Mouse (Mus musculus): ENCODE data around the gene Btbd3. TPM values are rescaled to one million over a fixed set of nuclear protein-coding genes. Genes with fewer than 3 reads are reported as not detected.
"Not testable (repeated sequence)": the region's sequence is repeated elsewhere in the genome, so short reads cannot be mapped to it uniquely, and the experiment has no call there.

The Btbd3 gene
- polyA plus RNA-seq, 1 experiment from 2014 or later, result 1.5 TPM

- H3K4me3 ChIP-seq (replicated peaks), result no peak overlapping the region
- H3K4me1 ChIP-seq (replicated peaks), result no peaks in the 10 kb centered on the region
- H3K4me2 ChIP-seq, result no peak overlapping the region
- ATAC-seq (ENCODE audit: insufficient read depth), result no peak
- H3K9me3 ChIP-seq (replicated peaks), result no peaks in the 10 kb centered on the region
- no peaks in the 10 kb centered on the region for H3K36me3 ChIP-seq (replicated peaks)
- H3K27me3 ChIP-seq, result no peaks in the 10 kb centered on the region
- H3K9ac ChIP-seq, result no peak overlapping the region
- WGBS (ENCODE audit: insufficient replicate concordance), result 52% methylated on average over 16 of the region's 16 CpGs
- no peak overlapping the region for H3K27ac ChIP-seq (replicated peaks)
These were observed 66.1 kb downstream of the Btbd3 start for GRCm38 (mm10) chr2:138322270-138323114.

- no peak for ATAC-seq (ENCODE audit: insufficient read depth)
These were observed 70.0 kb downstream of the Btbd3 start for GRCm38 (mm10) chr2:138326367-138326766.

DNA sequence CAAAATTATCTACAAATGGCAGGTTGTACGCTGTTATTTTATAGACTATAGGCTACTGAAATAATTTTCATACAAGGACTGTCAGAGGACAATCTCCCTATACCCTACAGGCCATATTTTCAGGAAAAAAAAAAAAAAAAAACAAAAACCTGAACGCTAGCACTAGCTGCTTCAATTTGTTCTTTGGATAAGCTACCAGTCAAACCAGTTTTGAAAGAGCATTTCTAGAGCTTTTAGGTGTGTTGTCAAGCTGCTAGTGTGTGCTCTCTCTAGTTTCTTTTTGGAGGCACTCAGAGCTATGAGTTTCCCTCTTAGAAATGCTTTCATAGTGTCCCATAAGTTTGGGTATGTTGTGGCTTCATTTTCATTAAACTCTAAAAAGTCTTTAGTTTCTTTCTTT is 77.8 kb downstream of the Btbd3 start:
- not testable (repeated sequence) for H3K36me3 ChIP-seq (replicated peaks); H3K9ac ChIP-seq; H3K4me2 ChIP-seq; H3K9me3 ChIP-seq (replicated peaks); H3K4me3 ChIP-seq (replicated peaks); ATAC-seq (ENCODE audit: insufficient read depth); H3K4me1 ChIP-seq (replicated peaks); H3K27me3 ChIP-seq; H3K27ac ChIP-seq (replicated peaks)
- WGBS (ENCODE audit: insufficient replicate concordance), result 54% methylated on average over 2 of the region's 2 CpGs

More at GRCm38 (mm10) chr2:138326367-138326766, 70.0 kb downstream of the Btbd3 start:
- no peak overlapping the region for H3K9ac ChIP-seq
- no peak overlapping the region for H3K4me3 ChIP-seq (replicated peaks)
- H3K36me3 ChIP-seq (replicated peaks), result no peaks in the 10 kb centered on the region
- 60% methylated on average over 4 of the region's 4 CpGs for WGBS (ENCODE audit: insufficient replicate concordance)
- no peaks in the 10 kb centered on the region for H3K4me1 ChIP-seq (replicated peaks)
- H3K9me3 ChIP-seq (replicated peaks), result no peaks in the 10 kb centered on the region
- H3K27ac ChIP-seq (replicated peaks), result no peak overlapping the region
- H3K27me3 ChIP-seq, result no peaks in the 10 kb centered on the region
- H3K4me2 ChIP-seq, result no peak overlapping the region

- no peaks in the 10 kb centered on the region for H3K9me3 ChIP-seq (replicated peaks)
- ATAC-seq (ENCODE audit: insufficient read depth), result no peak
- H3K36me3 ChIP-seq (replicated peaks), result no peaks in the 10 kb centered on the region
- no peaks in the 10 kb centered on the region for H3K4me1 ChIP-seq (replicated peaks)
- no peaks in the 10 kb centered on the region for H3K27me3 ChIP-seq
- no peak overlapping the region for H3K9ac ChIP-seq
- H3K4me3 ChIP-seq (replicated peaks), result no peak overlapping the region
- H3K27ac ChIP-seq (replicated peaks), result no peak overlapping the region
- WGBS (ENCODE audit: insufficient replicate concordance), result 64% methylated on average over 6 of the region's 6 CpGs
- no peak overlapping the region for H3K4me2 ChIP-seq
These were observed 81.6 kb downstream of the Btbd3 start for GRCm38 (mm10) chr2:138337886-138338494.

- Histone ChIP-seq H3K9me3 (replicated peaks) (no peaks in the 10 kb centered on the region), H3K9ac (no peak overlapping the region), H3K4me1 (replicated peaks) (no peaks in the 10 kb centered on the region), H3K27me3 (no peaks in the 10 kb centered on the region), H3K4me3 (replicated peaks) (no peak overlapping the region), H3K36me3 (replicated peaks) (no peaks in the 10 kb centered on the region), H3K27ac (replicated peaks) (no peak overlapping the region), H3K4me2 (no peak overlapping the region)
- WGBS (ENCODE audit: insufficient replicate concordance), result 38% methylated on average over 1 of the region's 1 CpGs
- no peak for ATAC-seq (ENCODE audit: insufficient read depth)
These were observed 82.2 kb downstream of the Btbd3 start for GRCm38 (mm10) chr2:138338524-138338923.

DNA sequence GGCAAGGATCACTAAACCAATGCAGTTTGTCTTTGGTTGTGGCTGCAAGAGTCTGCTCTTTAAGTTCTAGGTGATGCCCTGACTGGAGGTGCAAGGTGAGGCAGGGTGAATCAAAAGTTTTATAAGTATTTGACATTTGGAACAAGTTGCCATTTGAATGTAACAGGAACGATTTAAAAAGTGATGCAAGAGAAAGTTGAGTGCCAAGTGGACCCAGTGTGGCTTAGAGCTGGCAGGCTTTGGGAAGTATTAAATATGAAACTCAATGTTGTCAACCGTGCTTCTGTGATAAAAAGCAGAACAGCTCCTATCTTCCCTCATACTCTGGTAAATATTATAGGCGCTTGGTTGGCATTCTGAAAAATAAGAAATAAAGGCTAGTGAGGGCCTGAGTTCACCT is 99.0 kb downstream of the Btbd3 start:
- no peaks in the 10 kb centered on the region for H3K9me3 ChIP-seq (replicated peaks)
- 62% methylated on average over 3 of the region's 3 CpGs for WGBS (ENCODE audit: insufficient replicate concordance)

GRCm38 (mm10) chr2:138362474-138362873 is 106.1 kb downstream of the Btbd3 start:
- no peaks in the 10 kb centered on the region for H3K36me3 ChIP-seq (replicated peaks)
- no peaks in the 10 kb centered on the region for H3K27me3 ChIP-seq
- no peak overlapping the region for H3K4me3 ChIP-seq (replicated peaks)
- H3K4me2 ChIP-seq, result no peak overlapping the region
- 50% methylated on average over 5 of the region's 5 CpGs for WGBS (ENCODE audit: insufficient replicate concordance)
- no peak for ATAC-seq (ENCODE audit: insufficient read depth)
- no peaks in the 10 kb centered on the region for H3K9me3 ChIP-seq (replicated peaks)
- H3K9ac ChIP-seq, result no peak overlapping the region
- no peak overlapping the region for H3K27ac ChIP-seq (replicated peaks)
- H3K4me1 ChIP-seq (replicated peaks), result no peaks in the 10 kb centered on the region

More for the DNA sequence above, 99.0 kb downstream of the Btbd3 start:
- Histone ChIP-seq H3K4me2 (no peak overlapping the region), H3K4me3 (replicated peaks) (no peak overlapping the region), H3K9ac (no peak overlapping the region), H3K27me3 (no peaks in the 10 kb centered on the region), H3K4me1 (replicated peaks) (no peaks in the 10 kb centered on the region), H3K36me3 (replicated peaks) (no peaks in the 10 kb centered on the region), H3K27ac (replicated peaks) (no peak overlapping the region)
- ATAC-seq (ENCODE audit: insufficient read depth), result no peak

DNA sequence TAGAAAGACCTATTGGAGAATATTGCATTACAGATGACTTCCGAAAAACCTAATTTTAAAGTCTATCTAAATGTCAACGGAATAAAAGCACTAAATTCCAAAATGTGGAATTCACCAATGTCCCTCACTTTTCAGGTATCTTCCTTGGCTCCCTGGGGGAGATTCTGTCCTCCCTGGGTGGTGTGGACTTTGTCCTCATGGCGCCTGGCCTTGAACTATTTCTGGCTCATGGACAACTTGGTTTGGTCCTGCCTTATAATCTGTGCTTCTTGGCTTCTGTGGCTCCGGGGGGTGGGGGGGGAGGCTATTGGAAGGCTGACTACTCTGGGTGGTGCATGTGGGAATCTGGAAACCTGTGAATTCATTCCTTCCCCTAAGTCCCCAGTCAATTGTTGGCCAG is 109.0 kb downstream of the Btbd3 start:
- 50% methylated on average over 4 of the region's 4 CpGs for WGBS (ENCODE audit: insufficient replicate concordance)
- Histone ChIP-seq H3K36me3 (replicated peaks) (no peaks in the 10 kb centered on the region), H3K4me2 (no peak overlapping the region), H3K4me1 (replicated peaks) (no peaks in the 10 kb centered on the region), H3K27ac (replicated peaks) (no peak overlapping the region), H3K27me3 (no peaks in the 10 kb centered on the region), H3K4me3 (replicated peaks) (no peak overlapping the region), H3K9ac (no peak overlapping the region), H3K9me3 (replicated peaks) (no peaks in the 10 kb centered on the region)
- no peak for ATAC-seq (ENCODE audit: insufficient read depth)

- H3K27me3 ChIP-seq, result no peaks in the 10 kb centered on the region
- H3K36me3 ChIP-seq (replicated peaks), result no peaks in the 10 kb centered on the region
- no peak overlapping the region for H3K4me3 ChIP-seq (replicated peaks)
- no peak for ATAC-seq (ENCODE audit: insufficient read depth)
- 65% methylated on average over 5 of the region's 5 CpGs for WGBS (ENCODE audit: insufficient replicate concordance)
- no peaks in the 10 kb centered on the region for H3K4me1 ChIP-seq (replicated peaks)
- no peak overlapping the region for H3K4me2 ChIP-seq
- no peak overlapping the region for H3K27ac ChIP-seq (replicated peaks)
- no peaks in the 10 kb centered on the region for H3K9me3 ChIP-seq (replicated peaks)
- H3K9ac ChIP-seq, result no peak overlapping the region
These were observed 118.2 kb downstream of the Btbd3 start for GRCm38 (mm10) chr2:138374556-138374955.

DNA sequence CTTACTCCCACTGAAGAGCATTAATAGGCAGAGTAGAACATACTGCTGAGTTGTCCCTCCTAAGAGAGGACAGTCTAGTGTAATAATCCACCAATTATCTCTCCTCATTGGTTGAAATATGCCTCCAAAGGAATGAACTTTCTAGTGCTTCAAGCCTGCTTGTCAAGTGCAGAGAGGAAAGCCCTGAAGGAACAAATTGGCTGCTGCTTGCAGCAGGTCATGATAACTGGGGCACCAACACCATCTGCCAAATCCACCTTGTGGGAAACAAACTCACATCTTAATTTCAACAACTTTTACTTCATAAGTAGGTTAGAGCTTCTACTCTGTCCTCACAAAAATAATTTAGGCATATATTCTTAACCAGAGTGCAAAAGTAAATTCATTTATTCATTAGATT is 122.5 kb downstream of the Btbd3 start:
- H3K9me3 ChIP-seq (replicated peaks), result no peaks in the 10 kb centered on the region
- H3K36me3 ChIP-seq (replicated peaks), result no peaks in the 10 kb centered on the region
- no peak overlapping the region for H3K4me3 ChIP-seq (replicated peaks)
- no peak overlapping the region for H3K9ac ChIP-seq
- no peaks in the 10 kb centered on the region for H3K4me1 ChIP-seq (replicated peaks)
- no peak overlapping the region for H3K27ac ChIP-seq (replicated peaks)
- ATAC-seq (ENCODE audit: insufficient read depth), result no peak
- no peak overlapping the region for H3K4me2 ChIP-seq
- no peaks in the 10 kb centered on the region for H3K27me3 ChIP-seq

- Histone ChIP-seq H3K27ac (replicated peaks) (no peak overlapping the region), H3K9ac (no peak overlapping the region), H3K4me2 (no peak overlapping the region), H3K4me1 (replicated peaks) (no peaks in the 10 kb centered on the region), H3K9me3 (replicated peaks) (no peaks in the 10 kb centered on the region), H3K36me3 (replicated peaks) (no peaks in the 10 kb centered on the region), H3K27me3 (no peaks in the 10 kb centered on the region), H3K4me3 (replicated peaks) (no peak overlapping the region)
- WGBS (ENCODE audit: insufficient replicate concordance), result 35% methylated on average over 2 of the region's 2 CpGs
- ATAC-seq (ENCODE audit: insufficient read depth), result no peak
These were observed 128.4 kb downstream of the Btbd3 start for GRCm38 (mm10) chr2:138384762-138385161.
